Mouse (Mus musculus): ENCODE measurements around the gene Slc6a17. TPM values are rescaled to one million over a fixed set of nuclear protein-coding genes. Genes with fewer than 3 reads are reported as not detected.

Slc6a17 gene
- total RNA-seq, 2 experiments from 2014 or later, result not detected

DNA sequence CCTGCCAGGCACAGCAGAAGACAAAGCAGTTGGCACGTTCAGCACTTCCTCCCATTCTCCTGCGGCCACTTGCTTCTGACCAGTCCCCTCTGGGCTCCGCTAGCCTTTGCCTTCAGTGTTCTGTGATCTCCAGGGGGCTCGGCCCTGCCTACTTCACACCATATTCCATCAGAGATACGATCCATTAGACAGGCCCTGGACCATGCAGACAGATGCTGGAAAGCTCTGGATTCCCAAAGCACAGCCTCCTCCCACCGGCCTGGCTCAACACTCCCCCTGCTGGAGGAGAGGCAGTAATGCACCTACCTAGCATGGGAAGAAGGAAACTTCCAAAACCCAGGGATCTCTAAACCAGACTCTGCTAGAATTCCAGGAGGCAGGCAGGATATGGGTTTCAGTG lies 45.6 kb downstream of the Slc6a17 start:
- ATAC-seq (replicated peaks; ENCODE audit: low FRiP score, poor library complexity, severe bottlenecking), result 0 out of 2 replicates have a peak, but pooled peaks have one; percentile 27

DNA sequence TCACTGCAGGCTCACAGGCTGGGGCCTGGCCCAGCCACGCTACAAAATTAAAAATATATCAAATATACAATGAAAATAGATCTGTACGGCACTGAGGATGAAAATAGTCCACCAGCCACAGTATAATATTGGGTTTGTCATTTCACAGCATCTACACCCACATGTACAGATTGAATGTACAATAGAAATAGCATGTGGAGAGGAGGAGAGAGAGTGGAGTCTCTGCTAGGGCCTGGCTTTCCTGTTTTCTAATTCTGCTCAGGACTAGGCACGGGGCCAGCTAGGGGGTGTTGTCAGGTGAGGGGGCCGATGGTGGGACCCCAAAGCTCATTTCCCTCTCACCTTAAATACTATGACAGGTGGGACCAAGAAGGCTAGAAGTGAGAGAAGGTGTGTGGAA lies 48.8 kb downstream of the Slc6a17 start:
- ATAC-seq (replicated peaks; ENCODE audit: low FRiP score, poor library complexity, severe bottlenecking), result no peak

DNA sequence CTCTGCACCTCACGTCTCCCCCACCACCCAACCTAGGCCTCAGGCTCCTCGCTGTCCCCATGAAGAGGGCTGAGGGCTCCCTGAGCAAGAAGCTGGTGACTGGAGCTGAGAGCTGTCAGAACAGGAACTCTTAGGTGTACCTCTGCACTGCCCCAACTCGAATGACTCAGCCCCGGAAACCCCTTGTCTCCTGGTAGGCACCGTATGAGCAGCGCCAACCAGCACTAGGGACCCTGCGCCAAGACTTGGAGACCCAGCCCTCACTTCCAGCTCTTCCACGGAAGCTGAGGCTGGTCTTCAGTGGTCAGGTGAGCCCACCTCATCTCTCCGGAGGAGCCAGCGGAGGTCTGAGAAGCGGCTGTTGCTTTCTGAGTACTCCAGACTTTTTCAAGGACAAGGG lies 49.7 kb downstream of the Slc6a17 start:
- ATAC-seq (replicated peaks; ENCODE audit: low FRiP score, poor library complexity, severe bottlenecking), result no peak

DNA sequence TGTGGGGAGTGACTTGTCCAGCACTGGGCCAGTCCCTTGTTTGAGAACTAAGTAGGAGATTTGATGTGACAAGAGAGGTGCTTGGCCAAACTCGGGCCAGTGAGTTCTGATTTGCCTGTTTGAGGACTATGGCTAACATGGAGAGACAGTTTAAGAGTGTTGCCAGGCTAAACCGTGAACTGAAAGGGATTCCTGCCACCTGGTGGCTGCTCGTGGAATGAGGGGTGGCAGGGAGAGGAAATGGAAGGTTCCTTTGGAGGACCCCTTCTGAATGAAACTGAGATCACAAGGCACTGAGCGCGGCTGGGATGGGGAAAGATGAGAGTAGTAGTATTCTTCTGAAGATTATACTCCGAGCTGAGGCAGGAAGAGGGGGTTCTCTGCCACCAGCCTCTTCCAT lies 51.2 kb downstream of the Slc6a17 start:
- ATAC-seq (replicated peaks; ENCODE audit: low FRiP score, poor library complexity, severe bottlenecking), result no peak

DNA sequence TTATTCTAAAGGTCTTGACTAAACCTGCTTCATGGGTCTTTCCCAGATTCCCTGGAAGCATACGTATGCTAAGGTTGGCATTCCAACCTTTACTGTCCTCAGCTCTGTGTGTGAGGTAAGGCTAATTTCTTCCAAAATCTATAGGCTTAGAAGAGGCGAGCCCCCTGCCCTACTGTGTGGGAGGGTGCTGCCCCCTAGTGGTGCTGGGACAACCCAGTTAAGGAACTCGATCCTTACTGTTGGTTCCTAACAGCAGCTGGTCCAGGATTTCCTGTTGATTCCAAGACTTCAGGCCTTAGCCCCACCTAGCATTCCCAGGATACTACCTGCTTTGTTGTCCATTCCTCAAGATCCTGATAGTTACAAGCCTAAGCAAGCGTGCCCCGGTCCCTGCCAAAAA lies 55.7 kb downstream of the Slc6a17 start:
- no peak for ATAC-seq (replicated peaks; ENCODE audit: low FRiP score, poor library complexity, severe bottlenecking)

DNA sequence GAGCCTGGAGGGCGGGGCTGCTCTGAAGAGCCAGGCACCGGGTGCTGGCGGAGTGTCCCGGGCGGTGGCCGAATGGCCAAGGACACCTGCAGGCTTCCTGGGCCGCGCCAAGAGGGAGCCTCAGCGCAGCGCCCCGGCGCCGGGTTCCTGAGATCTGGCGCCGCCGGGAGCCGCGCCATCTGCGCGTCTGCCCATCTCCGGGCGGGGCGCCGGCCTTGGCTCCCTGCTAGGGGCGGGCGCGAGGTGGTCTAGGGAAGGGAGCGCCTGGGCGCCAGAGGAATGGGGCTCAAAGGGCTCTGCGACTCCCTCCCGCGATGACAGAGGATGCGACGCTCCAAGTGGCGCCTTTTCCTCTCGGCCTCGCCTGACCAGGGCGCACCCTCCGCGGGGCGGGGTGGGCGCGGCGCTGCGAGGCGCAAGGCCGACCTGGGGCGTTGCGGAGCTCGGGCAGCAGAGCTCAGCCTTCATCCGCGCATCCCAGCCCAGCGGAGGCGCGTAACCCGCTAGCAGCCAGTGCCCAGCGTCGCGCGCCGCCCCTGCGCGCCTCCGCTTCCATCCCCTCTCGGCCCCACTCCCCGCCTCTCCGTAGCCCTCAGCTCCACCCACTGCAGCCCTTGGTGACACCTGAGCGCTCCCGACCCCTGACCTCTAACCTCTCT lies 57.9 kb downstream of the Slc6a17 start:
- ATAC-seq (replicated peaks; ENCODE audit: low FRiP score, poor library complexity, severe bottlenecking), result no peak

DNA sequence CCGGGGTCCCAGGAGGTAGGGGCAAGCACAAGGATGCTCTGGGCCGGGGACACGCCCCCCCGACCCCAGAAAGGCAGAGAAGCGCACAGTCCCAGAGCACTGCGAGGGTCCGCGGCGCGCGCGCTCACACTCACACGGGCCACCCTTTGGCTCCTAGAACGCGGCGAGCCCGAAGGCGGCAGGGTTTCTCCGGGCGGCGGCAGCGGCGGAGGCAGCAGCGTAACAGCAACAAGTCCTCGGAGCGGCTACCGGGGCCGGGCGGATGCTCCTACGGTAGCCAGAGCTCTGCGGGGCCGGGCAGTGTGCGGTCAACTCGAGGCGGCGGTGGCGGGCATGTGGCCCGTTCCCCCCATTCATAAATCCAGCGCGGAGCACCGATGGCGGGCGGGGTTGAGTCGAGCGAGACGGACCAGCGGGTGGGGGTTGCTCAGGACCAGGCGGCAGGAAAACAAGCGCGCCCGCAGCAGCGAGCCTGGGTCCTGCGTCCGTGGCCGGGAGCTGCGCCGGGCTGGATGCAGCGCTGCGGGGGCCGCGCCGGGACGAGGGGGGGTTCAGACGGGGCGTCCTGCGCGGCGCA lies 58.5 kb downstream of the Slc6a17 start, which contains the start of gene Kcnc4:
TSS of gene Kcnc4 (minus strand) at position 357 of the 577 bp plus-strand sequence.
- no peak for ATAC-seq (replicated peaks; ENCODE audit: low FRiP score, poor library complexity, severe bottlenecking)

DNA sequence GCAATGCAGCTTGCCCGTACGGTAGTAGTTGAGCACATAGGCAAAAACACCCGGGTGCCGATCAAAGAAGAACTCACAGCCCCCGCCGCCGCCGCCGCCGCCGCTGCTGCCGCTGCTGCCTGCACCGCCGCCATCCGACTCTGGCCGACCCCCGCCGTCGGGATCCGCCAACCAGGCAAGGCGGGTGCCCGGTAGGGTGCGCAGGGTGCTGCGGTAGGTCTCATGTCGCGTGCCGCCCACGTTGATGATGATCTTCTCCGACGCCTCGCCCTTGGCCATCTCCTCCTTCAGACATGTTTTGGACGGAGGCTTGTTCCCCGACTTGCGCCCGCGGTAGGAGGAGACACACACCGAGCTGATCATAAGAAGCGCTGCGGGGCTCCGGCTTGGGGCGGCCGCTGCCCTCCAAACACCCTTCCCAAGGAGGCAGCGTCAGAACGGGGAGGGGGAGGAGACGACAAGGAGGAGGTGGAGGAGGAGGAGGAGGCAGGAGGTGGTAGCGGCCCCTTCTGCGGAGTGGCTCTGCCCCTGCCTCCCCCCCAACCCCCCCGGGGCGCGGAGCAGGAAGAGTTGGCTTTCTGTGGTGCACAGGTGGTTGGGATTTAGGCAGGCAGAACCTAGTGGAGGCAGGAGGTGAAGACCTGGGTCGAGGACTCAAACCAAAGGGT lies 59.2 kb downstream of the Slc6a17 start:
- no peak for ATAC-seq (replicated peaks; ENCODE audit: low FRiP score, poor library complexity, severe bottlenecking)

DNA sequence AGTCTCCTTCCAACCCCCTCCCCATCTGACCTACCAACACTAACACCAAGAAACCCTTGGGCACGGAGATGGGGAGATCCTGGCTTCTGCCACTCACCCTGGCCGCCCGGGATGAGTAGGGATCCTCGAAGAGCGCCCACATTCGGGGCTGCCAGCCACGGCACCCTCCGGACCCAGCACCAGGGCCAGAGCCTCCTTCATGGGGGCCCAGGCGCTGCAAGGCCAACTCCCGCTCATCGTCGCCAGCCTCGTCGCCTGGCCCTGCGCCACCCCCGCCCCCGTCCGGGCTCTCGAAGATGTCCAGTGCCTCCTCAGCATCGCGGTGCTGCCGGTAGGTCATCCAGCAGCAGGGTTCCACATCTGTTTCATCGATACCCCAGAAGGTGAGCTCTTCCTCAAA lies 59.7 kb downstream of the Slc6a17 start:
- ATAC-seq (replicated peaks; ENCODE audit: low FRiP score, poor library complexity, severe bottlenecking), result no peak

DNA sequence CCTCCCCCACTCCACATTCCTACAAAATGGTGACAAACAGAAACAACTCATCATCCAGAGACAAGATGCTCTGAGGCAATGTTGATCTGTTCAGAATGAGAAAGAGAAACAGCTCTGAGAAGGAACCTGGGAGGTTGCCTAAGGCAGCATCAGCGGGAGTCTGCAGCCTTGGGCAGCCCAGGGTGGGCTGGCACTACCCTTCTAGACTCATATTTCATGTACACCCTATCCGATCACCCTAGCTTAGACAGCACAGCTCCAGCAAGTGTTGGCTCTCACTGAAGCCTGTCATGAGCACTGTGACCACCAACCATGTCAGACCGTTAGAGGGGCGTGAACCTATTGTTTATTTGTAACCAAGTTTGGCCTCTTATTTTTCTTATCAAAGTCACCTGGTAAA lies 63.5 kb downstream of the Slc6a17 start:
- no peak for ATAC-seq (replicated peaks; ENCODE audit: low FRiP score, poor library complexity, severe bottlenecking)

DNA sequence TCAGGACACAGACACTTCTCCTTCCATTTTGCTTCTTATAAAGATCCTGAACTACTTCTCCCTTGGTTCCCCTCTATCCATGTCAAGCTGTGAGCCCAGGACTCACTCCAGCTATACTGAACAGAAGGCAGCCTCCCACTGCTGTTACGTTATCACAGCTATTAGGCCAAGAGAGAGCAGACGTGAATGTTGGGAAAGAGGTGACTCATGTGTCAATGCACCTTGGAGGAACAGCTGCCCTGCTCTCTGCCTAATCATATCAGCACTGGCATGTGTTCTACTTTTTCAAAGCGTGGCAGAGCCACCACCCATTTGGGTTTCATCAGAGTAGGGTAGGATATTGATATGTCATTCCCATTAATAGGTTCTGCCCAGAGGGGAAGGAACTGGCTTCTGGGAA lies 71.0 kb downstream of the Slc6a17 start:
- ATAC-seq (replicated peaks; ENCODE audit: low FRiP score, poor library complexity, severe bottlenecking), result no peak

DNA sequence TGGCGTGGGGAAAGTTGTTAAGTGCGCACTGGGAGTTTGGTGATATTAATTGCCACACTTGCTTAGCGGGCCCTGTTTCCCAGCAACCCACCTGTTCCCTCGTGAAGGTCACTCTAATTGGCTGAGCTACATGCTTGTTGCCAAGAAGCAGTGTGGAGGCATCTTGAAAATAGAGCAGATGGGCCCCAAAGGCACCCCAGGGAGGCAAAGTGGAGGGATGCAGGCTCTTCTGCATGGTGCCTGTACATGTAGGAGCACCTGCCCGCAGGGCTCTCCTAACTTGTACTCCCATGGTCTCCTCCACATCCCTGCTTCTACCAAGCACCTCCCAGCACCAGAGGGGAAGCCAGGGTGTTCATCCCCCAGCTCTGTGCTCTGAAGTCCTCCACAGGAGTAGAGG lies 74.0 kb downstream of the Slc6a17 start:
- ATAC-seq (replicated peaks; ENCODE audit: low FRiP score, poor library complexity, severe bottlenecking), result no peak

DNA sequence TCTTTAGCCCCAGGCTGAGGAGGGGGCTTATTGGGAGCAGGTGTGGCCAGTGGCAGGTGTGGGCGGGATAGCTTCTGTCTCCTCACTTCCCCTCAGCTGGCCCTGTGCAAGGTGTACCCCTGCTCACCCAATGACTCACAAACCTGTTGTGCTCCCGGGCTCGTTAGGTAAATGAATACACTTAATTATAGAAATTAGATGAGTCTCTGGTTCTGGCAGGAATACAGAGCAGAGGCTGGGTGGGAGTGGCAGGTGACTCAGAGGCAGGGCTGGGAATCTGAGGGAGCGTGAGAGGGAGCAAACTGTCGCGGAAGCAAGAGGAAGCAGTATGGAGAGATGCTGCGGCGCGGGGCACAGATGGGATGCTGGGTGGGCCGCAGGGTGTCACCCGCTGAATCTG lies 75.6 kb downstream of the Slc6a17 start:
- ATAC-seq (replicated peaks; ENCODE audit: low FRiP score, poor library complexity, severe bottlenecking), result no peak

DNA sequence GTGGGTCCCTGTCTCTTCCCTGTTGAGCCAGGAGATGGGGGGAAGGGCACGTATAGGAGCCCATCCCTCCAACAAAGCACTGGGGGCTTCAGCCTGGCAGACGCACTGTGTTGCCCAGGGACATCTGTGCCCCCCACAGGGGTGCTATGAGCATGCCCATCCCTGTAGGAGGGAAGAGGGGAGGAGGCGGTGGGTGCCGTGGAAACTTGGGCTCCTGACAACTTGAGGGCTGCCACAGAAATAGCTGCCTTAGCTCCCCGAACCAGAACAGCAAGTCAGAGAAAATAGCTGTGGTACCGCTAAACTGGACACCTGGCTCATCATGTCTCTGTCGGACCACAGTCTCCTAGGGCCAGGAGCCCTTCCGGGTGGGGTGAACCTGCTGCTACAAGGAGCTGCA lies 76.5 kb downstream of the Slc6a17 start:
- no peak for ATAC-seq (replicated peaks; ENCODE audit: low FRiP score, poor library complexity, severe bottlenecking)

DNA sequence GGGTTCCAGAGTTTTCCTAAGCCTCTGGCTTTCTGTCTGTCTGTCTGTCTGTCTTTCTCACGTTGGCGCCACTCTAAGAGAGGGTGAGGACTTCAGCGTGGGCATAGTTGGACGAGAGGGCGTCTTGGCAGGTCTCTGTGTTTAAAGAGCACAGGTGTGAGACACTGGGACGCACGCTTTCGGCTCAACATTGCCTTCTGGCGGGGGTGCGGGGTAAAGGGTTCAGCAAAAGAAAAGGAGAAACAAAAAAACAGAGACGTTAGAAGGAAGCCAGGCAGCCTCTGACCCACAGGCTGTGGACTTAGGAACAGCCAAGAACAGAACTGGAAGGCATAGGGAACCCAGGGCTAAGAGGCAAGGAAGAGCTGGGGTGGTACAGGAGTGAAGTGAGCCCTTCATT lies 78.5 kb downstream of the Slc6a17 start:
- ATAC-seq (replicated peaks; ENCODE audit: low FRiP score, poor library complexity, severe bottlenecking), result no peak

DNA sequence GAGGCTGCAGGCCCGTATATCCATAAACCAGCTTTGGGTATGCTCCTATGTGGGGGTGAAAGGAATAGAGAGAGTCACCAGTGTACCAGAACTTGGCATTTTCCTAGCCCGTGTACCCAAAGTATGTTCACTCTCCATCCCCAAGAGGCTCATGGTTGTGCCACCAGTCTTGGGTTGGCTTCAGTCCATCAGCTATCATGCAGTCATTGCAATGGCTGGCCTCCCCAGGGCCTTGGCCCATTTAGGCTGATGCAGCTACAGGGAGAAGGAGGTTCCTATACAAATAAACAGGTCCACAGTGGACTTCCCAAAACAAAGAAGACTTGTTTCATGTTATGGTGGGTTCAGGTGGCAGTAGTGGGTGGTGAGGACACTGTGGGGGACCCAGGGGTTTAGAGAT lies 80.2 kb downstream of the Slc6a17 start:
- ATAC-seq (replicated peaks; ENCODE audit: low FRiP score, poor library complexity, severe bottlenecking), result no peak

DNA sequence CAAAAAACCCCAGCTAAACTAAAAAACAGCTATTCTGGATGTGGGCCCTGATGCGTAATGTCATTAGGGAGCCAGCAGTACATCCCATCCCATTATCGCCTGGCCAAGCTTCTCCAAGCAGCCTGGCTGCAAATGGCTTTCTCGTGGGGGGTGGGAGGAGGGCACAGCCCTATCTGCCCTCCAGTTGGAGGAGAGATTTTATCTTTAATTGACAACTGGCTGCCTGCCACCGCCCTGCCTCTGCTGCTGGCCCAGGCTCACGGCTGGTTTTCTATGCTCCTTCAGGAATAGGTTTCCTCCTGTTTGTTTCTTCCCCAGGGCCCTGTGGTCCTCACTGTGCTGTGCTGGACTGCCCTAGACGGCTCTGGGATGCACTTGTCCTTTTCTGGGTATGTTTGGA lies 81.4 kb downstream of the Slc6a17 start:
- no peak for ATAC-seq (replicated peaks; ENCODE audit: low FRiP score, poor library complexity, severe bottlenecking)

DNA sequence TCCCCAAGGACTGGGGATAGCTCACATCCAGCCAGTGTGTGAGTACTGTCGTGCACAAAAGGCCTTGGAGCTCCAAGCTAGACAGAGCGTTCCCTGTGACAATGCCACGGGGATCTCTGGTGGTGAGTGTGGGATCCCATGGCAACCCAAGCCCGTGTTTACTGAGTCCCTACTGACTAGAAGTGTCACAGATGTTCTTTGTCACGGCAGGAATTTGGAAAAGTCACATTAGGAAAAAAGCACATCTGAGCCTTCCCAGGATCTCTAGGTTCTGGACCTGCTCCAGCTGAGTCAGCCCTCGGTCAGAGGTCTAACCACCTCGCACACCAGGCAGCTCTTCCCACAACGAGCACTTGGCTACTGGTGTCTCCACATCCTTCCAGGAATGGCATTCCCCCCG lies 84.2 kb downstream of the Slc6a17 start:
- ATAC-seq (replicated peaks; ENCODE audit: low FRiP score, poor library complexity, severe bottlenecking), result no peak

DNA sequence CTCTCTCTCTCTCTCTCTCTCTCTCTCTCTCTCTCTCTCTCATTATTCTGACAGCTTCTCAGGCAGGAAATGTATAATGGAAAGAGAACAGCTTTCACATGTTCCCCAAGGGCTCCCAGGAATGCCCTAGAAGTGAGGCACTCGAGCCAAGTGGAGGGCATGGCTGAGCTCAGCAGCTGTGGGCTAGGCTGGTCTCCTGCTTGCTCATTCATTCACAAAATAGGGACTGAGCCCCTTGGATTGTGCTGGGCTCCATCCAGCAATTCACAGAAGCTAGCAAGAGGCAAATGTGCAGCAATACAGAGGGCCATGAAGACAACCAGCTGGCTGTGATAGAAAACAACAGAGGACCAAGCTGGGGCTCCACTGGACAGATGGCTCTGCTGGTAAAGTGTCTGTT lies 86.5 kb downstream of the Slc6a17 start:
- ATAC-seq (replicated peaks; ENCODE audit: low FRiP score, poor library complexity, severe bottlenecking), result no peak

DNA sequence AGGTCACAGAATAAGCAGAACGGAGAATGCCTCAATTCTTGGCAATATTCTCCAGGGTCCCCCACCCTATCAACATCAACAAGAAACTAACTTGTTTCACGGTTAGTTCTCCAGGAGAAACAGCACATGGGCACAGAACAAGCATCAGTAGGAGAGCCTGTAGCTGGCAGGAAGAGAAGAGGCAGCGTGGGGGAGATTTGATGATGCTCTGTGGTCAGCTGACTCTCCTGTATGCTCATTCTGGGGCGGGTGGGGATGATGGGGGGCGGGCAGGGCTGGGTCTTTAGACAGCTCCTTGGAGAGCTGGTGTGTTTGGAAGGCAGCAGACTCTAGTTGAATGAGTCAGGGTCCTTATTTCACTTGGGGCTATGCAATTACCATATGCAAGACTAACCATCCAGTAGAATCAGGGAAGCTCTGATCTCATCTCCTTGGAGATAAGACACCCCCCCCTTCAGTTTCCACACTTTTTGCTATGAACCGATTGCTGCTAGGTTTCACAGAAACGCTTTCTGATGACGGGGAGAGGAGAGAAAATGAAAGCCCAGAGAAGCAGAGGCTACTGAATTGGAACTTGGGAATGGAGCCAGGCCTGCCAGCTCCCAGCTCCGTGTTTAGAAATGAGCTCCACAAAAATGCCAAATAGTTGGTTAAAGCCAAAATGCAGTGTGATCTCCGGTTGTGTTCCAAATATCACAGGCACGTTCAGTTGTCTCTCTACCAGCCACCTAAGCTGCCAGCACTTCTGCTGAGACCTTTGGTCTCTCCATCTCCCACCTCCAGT lies 93.4 kb downstream of the Slc6a17 start:
- no peak for ATAC-seq (replicated peaks; ENCODE audit: low FRiP score, poor library complexity, severe bottlenecking)

DNA sequence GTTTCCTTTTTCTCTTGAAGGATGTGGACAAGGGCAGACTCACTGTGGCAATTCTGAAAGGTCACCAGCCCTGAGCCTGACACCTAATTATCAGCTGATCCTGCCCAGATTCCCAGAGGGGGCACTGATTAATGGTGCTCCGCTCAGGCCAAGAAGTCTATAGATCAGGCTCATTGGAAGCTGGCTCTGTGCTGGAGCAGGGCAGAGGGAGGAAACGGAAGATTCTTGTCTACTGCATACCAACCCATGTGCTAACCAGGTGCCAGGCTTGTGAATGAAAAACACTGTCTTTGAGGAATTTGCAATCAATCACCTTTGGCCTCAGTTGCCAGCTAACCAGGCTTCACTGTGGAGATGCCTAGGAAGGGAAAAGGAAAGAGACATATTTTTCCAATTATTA lies 97.7 kb downstream of the Slc6a17 start:
- no peak for ATAC-seq (replicated peaks; ENCODE audit: low FRiP score, poor library complexity, severe bottlenecking)

Data from erythroid progenitor cell, adult 5-6 weeks (primary cell).